Comparison of ENCODE assay signal across 12 mouse cellular contexts in genomic region chr9:96879024-96879423, GRCm38 (mm10). TPM values are rescaled to one million over a fixed set of nuclear protein-coding genes. Genes with fewer than 3 reads are reported as not detected.
A peak's percentile ranks its signal among the peaks of the same experiment; 100 is the strongest.
DNase-seq lines count a peak whose midpoint lies in the region; ATAC-seq lines count a peak whose summit lies in the region.
"Had no signal": no experiment of that assay in that cellular context is flagged by ENCODE, and none has a peak within 500 bp of the region (broad histone marks: within the 10 kb centered on the region; RNA-seq: fewer than 3 reads in every experiment).

No protein-coding gene starts in this region.

- no peaks in the 10 kb centered on the region for H3K27me3 ChIP-seq in heart, embryonic 13.5 days (replicated peaks)
- H3K27me3 ChIP-seq in intestine, embryonic 16.5 days (replicated peaks; ENCODE audit: control insufficient read depth, insufficient read depth, low read length), result no peaks in the 10 kb centered on the region
- H3K27me3 ChIP-seq: neural tube, embryonic 13.5 days had no signal

- no peaks in the 10 kb centered on the region for H3K36me3 ChIP-seq in heart, embryonic 13.5 days
- no peaks in the 10 kb centered on the region for H3K36me3 ChIP-seq in intestine, embryonic 16.5 days (ENCODE audit: control insufficient read depth, insufficient read depth, low read length)
- H3K36me3 ChIP-seq: neural tube, embryonic 13.5 days had no signal

- H3K4me1 ChIP-seq in heart, embryonic 13.5 days, result peaks cover 84% of the 10 kb centered on the region
- H3K4me1 ChIP-seq in intestine, embryonic 16.5 days (ENCODE audit: control insufficient read depth, insufficient read depth, low read length), result peaks cover 55% of the 10 kb centered on the region

- peak; percentile 21 for DNase-seq in lung, postnatal 10 days
- DNase-seq in lung, postnatal 14 days, result no peak
- peak; percentile 86 to 93 for DNase-seq in cerebellum, postnatal 36 days
- DNase-seq in thymus, postnatal 4 days, result no peak
- DNase-seq in kidney, postnatal 25 days, result no peak
- no peak for DNase-seq in right cerebral cortex, adult 2 months (ENCODE audit: low spot score in 2 of 2)

- H3K9ac ChIP-seq in heart, embryonic 13.5 days, result peak overlapping the region; percentile 0; the same call in 1 of the 2 replicates
- no peak overlapping the region for H3K9ac ChIP-seq in intestine, embryonic 16.5 days (ENCODE audit: low read depth, low read length)
- H3K9ac ChIP-seq: neural tube, embryonic 13.5 days had no signal

- peak; percentile 53; the same call in 1 of the 2 replicates for ATAC-seq in heart, embryonic 13.5 days (ENCODE audit: extremely low read depth, insufficient number of reproducible peaks, low FRiP score, low TSS enrichment)
- ATAC-seq in intestine, embryonic 16.5 days, result no peak
- ATAC-seq: intestine, postnatal 0 days had no signal

- H3K4me3 ChIP-seq in heart, embryonic 13.5 days, result no peak overlapping the region
- H3K4me3 ChIP-seq in intestine, embryonic 16.5 days (ENCODE audit: low read length), result no peak overlapping the region
- H3K4me3 ChIP-seq: midbrain, embryonic 10.5 days; neural tube, embryonic 13.5 days had no signal

- WGBS in heart, embryonic 13.5 days, result 33% methylated on average over 6 of the region's 6 CpGs
- WGBS in intestine, embryonic 16.5 days, result 84% methylated on average over 6 of the region's 6 CpGs

- H3K9me3 ChIP-seq in heart, embryonic 13.5 days, result no peaks in the 10 kb centered on the region
- H3K9me3 ChIP-seq in intestine, embryonic 16.5 days (ENCODE audit: control insufficient read depth, low read length), result no peaks in the 10 kb centered on the region
- H3K9me3 ChIP-seq: midbrain, embryonic 10.5 days; neural tube, embryonic 13.5 days had no signal

- peak overlapping the region; percentile 86 for H3K27ac ChIP-seq in heart, embryonic 13.5 days (replicated peaks)
- H3K27ac ChIP-seq in intestine, embryonic 16.5 days (ENCODE audit: low read length), result no peak overlapping the region
- H3K27ac ChIP-seq: neural tube, embryonic 13.5 days had no signal

- H3K4me2 ChIP-seq in heart, embryonic 13.5 days, result peak overlapping the region; percentile 43
- no peak overlapping the region for H3K4me2 ChIP-seq in intestine, embryonic 16.5 days (ENCODE audit: low read depth, low read length)
- H3K4me2 ChIP-seq: liver, embryonic 11.5 days; neural tube, embryonic 13.5 days had no signal

RNA-seq across cellular contexts. Expression of gene Pxylp1, which starts 13.4 kb away (rescaled TPM):
- polyA plus RNA-seq in heart, embryonic 13.5 days (2015; fragmentation: Nextera tagmentation; extraction: Ambion mirVana), result 29.5 and 33.3 TPM in 2 replicates
- 35.2 and 38.1 TPM in 2 replicates for polyA plus RNA-seq in intestine, embryonic 16.5 days (2015; fragmentation: Nextera tagmentation; extraction: Ambion mirVana)

Comparison
In these comparisons a context has a peak if more than half of its experiments do, and no peak if none do; other contexts are left out.
1. DNase-seq: peak in lung, postnatal 10 days (single experiment) and cerebellum, postnatal 36 days (2 of 2); none in lung, postnatal 14 days (single experiment), thymus, postnatal 4 days (single experiment), kidney, postnatal 25 days (0 of 2) and right cerebral cortex, adult 2 months (0 of 2).